Mouse (Mus musculus): ENCODE data around the gene Prok1. TPM values are rescaled to one million over a fixed set of nuclear protein-coding genes. Genes with fewer than 3 reads are reported as not detected.
A peak's percentile ranks its signal among the peaks of the same experiment; 100 is the strongest.

Prok1 gene
- total RNA-seq (2022), result 1 to 10 TPM in 1 of 4 experiments, under 1 TPM in 2, not detected in 1; 0.35 to 1.0 (median 0.52) TPM

GRCm38 (mm10) chr3:107239607-107240006 is at the start of gene Prok1:
Gene Prok1 (minus strand): TSS chr3:107239707.
- no peak for DNase-seq

- DNase-seq, result no peak
Measured at GRCm38 (mm10) chr3:107287346-107287745, 47.8 kb upstream of the Prok1 start.

GRCm38 (mm10) chr3:107286123-107286522 is 46.6 kb upstream of the Prok1 start:
- DNase-seq, result no peak

- DNase-seq, result peak; percentile 85
Measured at GRCm38 (mm10) chr3:107278479-107279269, 39.2 kb upstream of the Prok1 start, which contains the start of gene Lamtor5. Gene Lamtor5 (plus strand): TSS chr3:107278858.

- DNase-seq, result no peak
Measured at GRCm38 (mm10) chr3:107276626-107277025, 37.1 kb upstream of the Prok1 start.

- no peak for DNase-seq
Measured at GRCm38 (mm10) chr3:107275996-107276395, 36.5 kb upstream of the Prok1 start.

GRCm38 (mm10) chr3:107275351-107275750 is 35.8 kb upstream of the Prok1 start:
- no peak for DNase-seq

- DNase-seq, result peak; percentile 51
Measured at GRCm38 (mm10) chr3:107273820-107274219, 34.3 kb upstream of the Prok1 start.

- no peak for DNase-seq
Measured at GRCm38 (mm10) chr3:107272433-107272832, 32.9 kb upstream of the Prok1 start.

GRCm38 (mm10) chr3:107266814-107267345 is 27.4 kb upstream of the Prok1 start:
- no peak for DNase-seq

GRCm38 (mm10) chr3:107261851-107262165 is 22.3 kb upstream of the Prok1 start:
- peak; percentile 55 for DNase-seq

- no peak for DNase-seq
Measured at GRCm38 (mm10) chr3:107260956-107261850, 21.7 kb upstream of the Prok1 start.

GRCm38 (mm10) chr3:107257924-107258323 is 18.4 kb upstream of the Prok1 start:
- no peak for DNase-seq

- no peak for DNase-seq
Measured at GRCm38 (mm10) chr3:107256724-107257123, 17.2 kb upstream of the Prok1 start.

- DNase-seq, result no peak
Measured at GRCm38 (mm10) chr3:107255992-107256391, 16.5 kb upstream of the Prok1 start.

- DNase-seq, result no peak
Measured at GRCm38 (mm10) chr3:107253925-107254324, 14.4 kb upstream of the Prok1 start.

- DNase-seq, result no peak
Measured at GRCm38 (mm10) chr3:107252035-107252434, 12.5 kb upstream of the Prok1 start.

- no peak for DNase-seq
Measured at GRCm38 (mm10) chr3:107250320-107250719, 10.8 kb upstream of the Prok1 start.

GRCm38 (mm10) chr3:107249042-107249441 is 9.5 kb upstream of the Prok1 start:
- DNase-seq, result no peak

- no peak for DNase-seq
Measured at GRCm38 (mm10) chr3:107246876-107247275, 7.4 kb upstream of the Prok1 start.

GRCm38 (mm10) chr3:107241389-107242094 is 2.0 kb upstream of the Prok1 start:
- DNase-seq, result no peak

- DNase-seq, result no peak
Measured at GRCm38 (mm10) chr3:107238471-107238980, 981 bp downstream of the Prok1 start.

All from adrenal gland, adult 8-10 months (tissue).